Mouse (Mus musculus): ENCODE results near the gene Rdh7.
"Not testable (repeated sequence)": the region's sequence is repeated elsewhere in the genome, so short reads cannot be mapped to it uniquely, and the experiment has no call there.

Gene Rdh7

GRCm38 (mm10) chr10:127888605-127889004 is at the start of gene Rdh7:
Gene Rdh7, minus strand, starts transcription at chr10:127888817.
- DNase-seq (ENCODE audit: low spot score) = no peak

DNA sequence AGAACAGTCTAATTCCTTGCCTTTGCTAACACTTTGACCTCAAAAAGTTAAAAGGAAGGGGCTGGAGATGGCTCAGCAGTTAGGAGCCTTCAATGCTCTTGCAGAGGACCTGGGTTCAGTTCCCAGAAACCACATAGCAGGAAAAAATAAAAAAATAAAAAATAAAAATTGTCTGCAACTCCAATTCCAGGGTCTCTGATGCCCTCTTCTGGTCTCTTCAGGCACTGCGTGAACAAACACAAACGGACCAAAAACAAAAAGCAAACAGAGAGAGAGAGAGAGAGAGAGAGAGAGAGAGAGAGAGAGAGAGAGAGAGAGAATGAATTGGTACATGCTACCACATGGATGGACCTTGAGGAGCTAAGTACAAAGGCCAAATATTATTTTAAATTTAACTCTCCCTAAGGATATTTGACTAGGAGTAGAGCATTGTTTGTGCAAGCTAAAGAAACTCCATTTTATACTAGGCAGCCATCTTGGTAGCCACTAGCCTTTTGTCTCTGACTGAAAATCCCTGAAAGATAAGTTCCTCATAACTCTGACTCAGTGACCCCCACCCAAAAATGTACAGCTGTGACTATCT is 48.9 kb upstream of the Rdh7 start:
- DNase-seq (ENCODE audit: low spot score) = peak; percentile 75

GRCm38 (mm10) chr10:127936747-127937409 is 48.3 kb upstream of the Rdh7 start:
- no peak for DNase-seq (ENCODE audit: low spot score)

DNA sequence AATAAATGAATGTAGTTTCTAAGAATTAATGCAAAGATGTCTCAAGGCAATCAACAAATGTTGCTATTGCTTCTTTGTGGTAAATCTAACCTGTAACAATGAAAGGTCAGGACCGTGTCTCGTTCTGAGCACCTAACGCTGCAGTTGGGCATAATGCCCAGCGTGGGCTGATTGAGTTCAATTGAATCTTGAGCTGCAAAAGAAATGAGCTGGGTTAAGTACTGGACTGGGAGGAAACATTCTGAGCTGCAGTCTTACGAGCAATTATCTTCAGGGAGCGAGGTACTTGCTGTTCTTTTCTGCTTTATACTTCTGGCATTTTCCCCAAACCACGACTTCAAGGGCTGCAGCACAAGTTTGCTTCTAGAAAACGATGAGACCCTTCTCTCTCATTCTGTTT is 47.7 kb upstream of the Rdh7 start:
- no peak for DNase-seq (ENCODE audit: low spot score)

- no peak for DNase-seq (ENCODE audit: low spot score)
Observed at GRCm38 (mm10) chr10:127932290-127932926, 43.8 kb upstream of the Rdh7 start.

DNA sequence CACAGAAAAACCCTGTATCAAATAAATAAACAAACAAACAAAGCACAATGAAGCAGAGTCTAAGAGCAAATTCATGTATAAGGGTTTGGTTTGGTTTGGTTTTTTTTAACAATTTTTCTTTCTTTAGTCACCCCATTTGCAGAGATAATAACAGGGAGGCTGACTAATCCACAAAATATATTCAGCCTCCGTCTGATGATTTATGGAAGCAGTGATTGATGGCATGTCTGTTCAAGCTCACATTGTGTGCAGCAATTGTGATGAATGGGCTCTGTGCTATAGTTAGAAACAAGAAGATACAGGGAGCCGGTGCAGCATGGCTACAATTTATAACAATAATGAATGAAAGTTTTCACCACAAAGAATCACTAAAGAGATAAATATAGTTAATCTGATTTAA is 39.1 kb upstream of the Rdh7 start:
- no peak for DNase-seq (ENCODE audit: low spot score)

GRCm38 (mm10) chr10:127924597-127925378 is 36.2 kb upstream of the Rdh7 start:
- DNase-seq (ENCODE audit: low spot score) = no peak

DNA sequence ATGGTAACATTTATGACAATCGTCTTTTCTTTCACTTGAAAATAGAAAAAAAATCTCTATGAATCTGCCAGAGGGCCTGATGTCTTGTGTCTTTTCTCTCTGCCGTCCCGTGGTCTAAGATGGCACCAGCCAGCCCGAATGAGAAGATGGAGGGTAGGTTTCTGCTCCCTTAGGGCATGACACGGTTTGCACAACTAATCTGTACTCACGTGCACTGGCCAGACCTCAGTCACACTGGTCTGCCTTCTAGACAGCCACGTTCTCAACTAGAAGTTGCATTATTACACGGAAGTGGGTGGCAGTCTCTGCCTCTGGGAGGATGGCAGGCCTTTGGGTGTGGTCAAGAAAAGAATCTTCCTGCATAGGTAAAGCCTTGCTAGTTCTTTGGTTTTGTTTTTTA is 34.4 kb upstream of the Rdh7 start:
- DNase-seq (ENCODE audit: low spot score) = no peak

- DNase-seq (ENCODE audit: low spot score) = no peak
Observed at GRCm38 (mm10) chr10:127922241-127922640, 33.6 kb upstream of the Rdh7 start.

DNA sequence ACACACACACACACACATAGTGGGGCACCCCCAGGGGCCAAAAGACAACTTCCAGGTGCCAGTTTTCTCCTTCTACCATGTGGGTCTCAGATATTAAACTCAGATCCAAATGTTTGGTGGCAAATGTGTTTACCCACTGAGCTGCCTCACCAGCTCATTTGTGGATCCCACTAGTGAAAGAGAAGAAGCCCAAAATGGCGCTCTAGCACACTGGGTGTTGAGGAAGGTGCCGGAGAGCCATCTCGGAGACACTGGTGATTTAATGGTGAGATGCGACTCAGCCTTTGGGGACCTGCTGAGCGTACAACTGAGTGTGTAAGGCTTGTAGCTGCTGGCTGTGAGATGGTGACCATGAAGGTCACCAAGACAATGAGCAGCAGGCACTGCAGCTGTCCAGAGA is 29.0 kb upstream of the Rdh7 start:
- DNase-seq (ENCODE audit: low spot score) = no peak

DNA sequence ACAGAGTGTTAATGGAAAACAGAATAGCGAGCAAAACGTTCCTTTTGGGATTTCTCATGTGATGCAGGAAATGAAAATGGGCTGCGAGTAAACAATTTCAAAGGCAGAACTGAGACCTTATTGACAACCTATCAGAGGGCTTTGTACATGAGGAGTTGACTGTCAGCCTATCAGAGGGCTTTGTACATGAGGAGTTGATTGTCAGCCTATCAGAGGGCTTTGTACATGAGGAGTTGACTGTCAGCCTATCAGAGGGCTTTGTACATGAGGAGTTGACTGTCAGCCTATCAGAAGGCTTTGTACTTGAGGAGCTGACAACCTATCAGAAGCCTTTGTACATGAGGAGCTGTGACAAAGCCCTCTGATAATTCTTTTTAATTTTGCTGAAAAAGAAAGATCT is 28.6 kb upstream of the Rdh7 start:
- not testable (repeated sequence) for DNase-seq (ENCODE audit: low spot score)

GRCm38 (mm10) chr10:127915578-127915977 is 27.0 kb upstream of the Rdh7 start:
- DNase-seq (ENCODE audit: low spot score) = no peak

GRCm38 (mm10) chr10:127907386-127907951 is 18.9 kb upstream of the Rdh7 start:
- DNase-seq (ENCODE audit: low spot score) = no peak

GRCm38 (mm10) chr10:127906138-127906537 is 17.5 kb upstream of the Rdh7 start:
- no peak for DNase-seq (ENCODE audit: low spot score)

- no peak for DNase-seq (ENCODE audit: low spot score)
Observed at GRCm38 (mm10) chr10:127904718-127905446, 16.3 kb upstream of the Rdh7 start.

GRCm38 (mm10) chr10:127903116-127903515 is 14.5 kb upstream of the Rdh7 start:
- DNase-seq (ENCODE audit: low spot score) = no peak

DNA sequence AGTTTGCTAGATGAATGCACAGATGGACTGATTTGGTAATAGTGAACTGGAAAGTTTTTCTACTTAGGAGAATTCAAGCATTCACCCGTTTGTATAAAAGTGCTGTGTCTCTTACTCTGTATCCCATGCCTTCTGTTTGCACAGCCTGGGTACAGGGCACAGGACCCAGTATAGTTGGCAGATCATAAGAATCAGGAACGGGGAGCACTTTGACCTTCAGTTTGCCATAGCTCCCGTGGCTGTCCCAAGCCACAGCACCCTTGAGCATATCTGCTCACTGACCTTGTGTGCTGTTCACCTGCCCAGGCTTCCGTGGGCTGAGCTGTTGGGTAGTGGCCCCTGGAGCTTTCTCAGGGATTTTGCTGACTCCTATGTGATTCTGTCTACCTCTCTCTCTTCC is 13.1 kb upstream of the Rdh7 start:
- DNase-seq (ENCODE audit: low spot score) = no peak

DNA sequence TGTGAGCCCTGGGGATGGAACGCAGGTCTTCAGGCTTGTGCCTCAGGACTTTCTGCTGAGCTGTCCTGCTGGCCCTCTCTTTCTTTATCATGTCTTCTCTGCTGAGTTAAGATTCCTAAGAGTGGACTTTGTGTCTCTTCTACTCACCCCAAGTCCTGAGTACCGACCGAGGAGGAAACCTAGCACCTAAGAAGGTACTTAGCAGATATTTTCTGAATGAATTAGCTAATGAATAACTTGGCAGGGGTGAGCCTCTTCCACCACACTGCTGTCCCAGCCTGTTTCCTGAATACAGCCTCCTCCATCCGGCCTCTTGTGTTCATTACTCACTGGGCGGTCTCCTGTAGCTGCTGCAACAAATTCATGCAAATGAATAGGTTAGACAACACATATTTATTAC is 11.2 kb upstream of the Rdh7 start:
- DNase-seq (ENCODE audit: low spot score) = no peak

- no peak for DNase-seq (ENCODE audit: low spot score)
Observed at GRCm38 (mm10) chr10:127898218-127898617, 9.6 kb upstream of the Rdh7 start, which contains the start of gene Sdr9c7. Gene Sdr9c7, plus strand, starts transcription at chr10:127898518.

DNA sequence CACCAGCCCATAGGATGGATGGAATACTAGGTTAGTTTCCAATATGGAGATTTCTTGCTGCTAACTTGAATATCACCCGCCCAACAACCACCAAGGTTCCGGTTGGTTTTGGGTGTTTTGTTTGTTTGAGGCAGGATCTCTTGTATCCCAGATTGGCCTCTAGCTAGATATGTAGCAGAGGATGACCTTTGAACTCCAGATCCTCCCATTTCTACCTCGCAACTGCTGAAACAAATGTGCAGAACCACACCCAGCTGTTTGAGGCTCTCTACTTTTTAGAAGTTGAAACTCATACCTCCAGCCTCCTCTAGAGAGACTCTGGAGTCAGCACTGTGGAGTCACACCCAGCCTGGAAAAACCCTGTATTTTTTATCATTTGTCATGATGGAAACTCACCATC is 8.9 kb upstream of the Rdh7 start:
- DNase-seq (ENCODE audit: low spot score) = no peak

GRCm38 (mm10) chr10:127896705-127897104 is 8.1 kb upstream of the Rdh7 start:
- DNase-seq (ENCODE audit: low spot score) = no peak

All from retina, embryonic 14.5 days (tissue).